Mouse (Mus musculus) Patski (cell line): ENCODE results near the gene Gal3st2b. TPM values are rescaled to one million over a fixed set of nuclear protein-coding genes. Genes with fewer than 3 reads are reported as not detected.
"Not testable (repeated sequence)": the region's sequence is repeated elsewhere in the genome, so short reads cannot be mapped to it uniquely, and the experiment has no call there.

Source experiments
- ATAC-seq: fragments of 100-300 bp; one replicate; pipeline ENCODE4 v1.8.0; 2021
- CTCF ChIA-PET: fragments of 350-600 bp; sonication (Branson Sonifier 250); formaldehyde crosslinking; loops from one replicate; lab custom pipeline; 2022; ENCODE audit warnings: inconsistent platforms; lab: Charles Lee
- POLR2A ChIA-PET: fragments of 350-600 bp; sonication (Branson Sonifier 250); formaldehyde crosslinking; loops from one replicate; lab custom pipeline; 2022; ENCODE audit warnings: antibody characterized with exemption, inconsistent platforms; lab: Charles Lee
- DNase-seq: peaks from one replicate; pipeline ENCODE4 v3.0.0-alpha.2; 2011; ENCODE audit warnings: low read depth, low spot score
- H3K27me3 ChIP-seq: fragments of 371-371 bp; one replicate; pipeline ENCODE4 v1.5.1; 2021
- CTCF ChIP-seq: fragments of 100-300 bp; IDR thresholded peaks from one replicate; pipeline ENCODE4 v1.5.1; 2021
- in situ Hi-C: fragments of 300-500 bp; cut with MboI; formaldehyde crosslinking; loops from 3 replicates; pipeline ENCODE4 v1.11.1; 2018; ENCODE audit warnings: low pct_unique_long_range_greater_than_20kb, mixed read lengths
- polyA plus RNA-seq: library from polyadenylated mRNA; unstranded; gene quantifications from one replicate; pipeline ENCODE4 v1.2.3, GENCODE M21; 2021

The Gal3st2b gene
- polyA plus RNA-seq, 1 experiment from 2014 or later: 0.28 TPM

DNA sequence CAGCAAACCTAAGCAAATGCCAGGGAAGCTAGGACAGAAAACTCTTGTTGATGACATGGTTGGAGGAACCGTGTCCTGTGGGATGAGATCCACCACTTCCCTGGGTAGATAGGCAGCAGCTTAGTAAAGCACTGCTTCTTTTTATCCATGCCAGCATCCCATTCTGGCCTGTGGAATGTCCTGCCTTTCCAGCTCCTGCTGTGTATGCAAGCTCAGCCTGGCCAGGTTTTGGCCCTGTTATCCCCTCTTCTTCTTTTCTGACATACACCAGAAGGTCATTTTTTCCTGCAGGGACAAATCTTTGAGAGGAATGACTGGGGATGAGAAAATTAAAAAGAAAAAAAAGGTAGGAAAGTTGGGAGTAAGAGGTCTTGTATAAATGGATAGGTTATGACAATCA is 17.3 kb downstream of the Gal3st2b start:
- ATAC-seq, DNase-seq, POLR2A ChIA-PET, H3K27me3 ChIP-seq, in situ Hi-C loops, CTCF ChIA-PET: not testable (repeated sequence)

DNA sequence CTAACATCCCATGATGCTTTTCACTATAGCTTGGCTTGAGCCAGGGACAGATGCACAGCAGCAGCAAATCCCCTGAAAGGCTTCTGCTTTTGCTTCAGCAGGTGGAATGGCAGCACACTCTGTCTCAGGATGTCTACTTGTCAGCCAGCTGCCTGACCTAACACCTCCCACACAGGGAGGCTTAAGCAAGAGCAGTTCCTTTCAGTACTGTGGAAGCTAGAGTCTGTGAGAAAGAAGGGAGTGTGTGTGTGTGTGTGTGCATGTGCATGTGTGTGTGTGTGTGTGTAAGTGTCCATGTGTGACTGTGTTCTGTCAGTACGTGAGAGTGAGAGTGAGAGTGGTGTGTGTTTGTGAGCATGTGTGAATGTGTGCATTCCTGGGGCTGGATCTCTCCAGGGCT is 19.7 kb downstream of the Gal3st2b start:
- POLR2A ChIA-PET, H3K27me3 ChIP-seq, DNase-seq, CTCF ChIA-PET, in situ Hi-C loops, ATAC-seq: not testable (repeated sequence)

DNA sequence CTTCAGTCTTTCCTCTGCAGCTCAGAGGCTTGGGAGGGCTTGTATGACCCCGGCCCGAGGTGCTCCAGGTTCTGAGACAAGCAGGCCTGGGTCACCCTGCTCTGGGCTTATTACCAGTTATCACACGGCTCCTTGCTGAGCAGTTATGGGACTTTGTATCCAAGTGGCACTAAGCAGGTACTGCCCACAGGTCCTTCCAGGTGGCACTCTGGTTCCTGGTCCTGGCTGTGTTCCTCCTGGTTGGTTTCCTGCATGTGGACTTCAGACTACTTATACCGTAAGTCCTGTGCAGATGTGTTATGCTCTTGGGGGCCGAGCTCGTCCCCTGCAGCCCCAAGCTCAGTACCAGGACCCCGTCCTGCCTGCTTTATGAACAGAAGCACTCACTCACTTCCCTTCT is 20.3 kb downstream of the Gal3st2b start:
- CTCF ChIA-PET, POLR2A ChIA-PET, DNase-seq, H3K27me3 ChIP-seq, in situ Hi-C loops, ATAC-seq: not testable (repeated sequence)

DNA sequence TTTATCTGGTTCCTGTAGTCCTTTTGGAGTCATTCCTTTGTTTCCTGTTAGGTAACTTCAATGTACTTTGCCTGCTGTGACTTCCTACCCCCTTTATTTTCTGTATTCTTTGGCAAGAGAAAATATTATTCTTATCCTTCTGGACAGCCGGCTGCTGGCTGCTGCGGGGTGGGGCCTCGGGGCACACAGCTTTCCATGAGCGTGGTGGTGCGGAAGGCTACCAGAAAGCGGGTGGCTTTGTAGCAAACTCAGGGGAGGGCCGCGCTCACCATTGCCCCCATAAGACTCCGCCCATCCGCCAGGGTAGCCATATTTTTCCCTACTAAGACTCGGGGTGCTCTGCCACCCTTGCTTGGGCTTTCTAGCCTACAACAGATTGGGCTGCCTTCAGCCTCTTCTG is 31.0 kb downstream of the Gal3st2b start:
- CTCF ChIA-PET, POLR2A ChIA-PET, DNase-seq, ATAC-seq, H3K27me3 ChIP-seq, in situ Hi-C loops: not testable (repeated sequence)

DNA sequence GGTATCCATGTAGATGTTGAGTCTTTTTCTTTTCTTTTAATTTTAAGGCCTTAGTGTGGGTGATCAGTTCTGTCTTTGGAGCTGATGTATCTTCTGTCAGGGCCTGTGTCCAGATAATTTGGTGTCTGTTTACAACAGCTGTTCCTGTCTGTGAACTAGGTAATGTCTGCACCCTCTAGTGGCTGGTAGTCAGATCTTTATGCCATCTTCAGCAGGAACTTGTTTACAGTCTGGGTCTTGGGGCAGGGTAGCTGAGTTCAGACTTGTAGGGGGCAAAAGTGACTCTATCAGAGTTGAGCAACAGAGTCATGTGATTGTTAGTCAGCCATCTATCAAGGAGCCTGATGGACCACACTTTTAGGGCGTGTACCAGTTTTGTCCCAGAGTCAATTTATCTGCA is 48.4 kb downstream of the Gal3st2b start:
- in situ Hi-C loops, CTCF ChIA-PET, ATAC-seq: not testable (repeated sequence)

DNA sequence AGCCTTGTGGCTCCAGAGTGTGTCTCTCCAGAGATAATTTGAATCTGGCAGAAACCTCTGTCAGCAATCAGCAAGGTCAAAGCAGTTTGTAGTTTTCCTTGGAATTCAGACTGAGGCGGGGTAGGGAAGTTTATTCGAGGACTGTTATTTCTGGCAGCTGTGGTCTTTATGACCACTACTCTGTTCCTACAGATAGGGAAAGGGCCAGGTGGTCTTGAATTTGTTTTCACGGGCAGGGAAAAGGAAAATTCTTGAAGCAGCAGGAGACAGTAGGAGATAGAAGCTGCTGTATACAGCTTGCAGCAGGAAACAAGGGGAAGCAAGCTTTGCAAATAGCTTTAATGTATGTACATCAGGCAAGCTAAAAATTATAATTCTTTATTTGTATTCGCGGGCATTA is 52.3 kb downstream of the Gal3st2b start:
- CTCF ChIA-PET, POLR2A ChIA-PET, DNase-seq, H3K27me3 ChIP-seq, in situ Hi-C loops, ATAC-seq: not testable (repeated sequence)

More for the DNA sequence above, 48.4 kb downstream of the Gal3st2b start:
- POLR2A ChIA-PET, DNase-seq, H3K27me3 ChIP-seq: not testable (repeated sequence)

DNA sequence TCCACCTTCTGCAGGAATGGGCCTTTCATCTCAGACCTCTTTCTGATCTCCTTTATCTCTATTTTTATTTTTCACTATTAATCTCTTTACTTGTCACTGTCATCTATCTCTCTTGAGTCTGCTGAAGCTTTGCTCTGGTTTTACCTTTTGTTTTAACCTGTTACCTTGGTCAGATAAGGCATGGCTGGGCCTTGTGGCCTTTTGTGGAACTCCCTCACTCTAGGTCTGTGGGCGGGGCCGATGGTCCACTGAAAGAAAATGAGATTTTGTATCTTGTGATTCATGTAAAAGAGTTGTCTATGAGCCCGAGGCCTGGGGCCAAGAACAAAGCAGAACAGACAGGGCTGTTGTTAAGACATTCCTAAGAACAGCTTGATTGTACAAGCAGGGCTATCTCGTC is 52.7 kb downstream of the Gal3st2b start:
- CTCF ChIA-PET, DNase-seq, ATAC-seq, in situ Hi-C loops, POLR2A ChIA-PET, H3K27me3 ChIP-seq: not testable (repeated sequence)

DNA sequence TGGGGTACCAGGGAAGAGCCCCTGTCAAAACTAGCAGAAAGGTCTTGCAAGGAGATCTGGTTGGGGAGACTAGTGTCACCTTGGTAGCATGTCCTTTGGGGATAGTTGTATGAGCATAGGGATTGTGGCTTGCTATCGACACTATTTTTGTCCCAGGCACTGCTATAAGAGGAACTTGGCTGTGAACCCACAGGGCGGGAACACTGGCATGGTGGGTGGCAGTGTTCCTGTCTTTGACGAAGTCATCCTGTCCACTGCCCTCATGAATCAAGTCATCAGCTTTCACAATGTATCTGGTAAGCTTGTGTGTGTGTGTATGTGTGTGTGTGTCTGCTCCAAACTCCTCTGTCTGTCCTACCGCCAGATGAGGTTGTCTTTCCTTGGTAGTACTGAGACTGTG is 57.7 kb downstream of the Gal3st2b start:
- in situ Hi-C loops, CTCF ChIA-PET, POLR2A ChIA-PET, DNase-seq, ATAC-seq, H3K27me3 ChIP-seq: not testable (repeated sequence)

DNA sequence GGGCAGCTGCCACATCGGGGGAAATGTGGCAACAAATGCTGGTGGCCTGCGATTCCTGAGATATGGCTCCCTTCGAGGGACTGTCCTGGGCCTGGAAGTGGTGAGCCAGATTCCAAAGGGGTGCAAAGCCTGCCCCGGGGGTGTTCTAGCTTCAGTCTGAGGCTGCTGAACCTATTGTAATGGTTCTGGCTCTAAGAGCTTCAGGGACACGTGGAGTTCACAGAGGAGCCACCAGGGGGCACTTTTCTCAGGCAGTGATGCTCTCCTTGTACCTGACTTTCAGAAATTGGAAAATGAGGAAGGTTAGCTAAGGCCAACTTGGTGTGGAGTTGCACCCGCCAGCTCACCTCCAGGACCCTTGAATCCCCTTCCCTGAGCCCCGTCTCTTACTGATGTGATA is 60.2 kb downstream of the Gal3st2b start:
- H3K27me3 ChIP-seq, CTCF ChIA-PET, in situ Hi-C loops, DNase-seq, POLR2A ChIA-PET: not testable (repeated sequence)
- peak; percentile 58 for ATAC-seq

DNA sequence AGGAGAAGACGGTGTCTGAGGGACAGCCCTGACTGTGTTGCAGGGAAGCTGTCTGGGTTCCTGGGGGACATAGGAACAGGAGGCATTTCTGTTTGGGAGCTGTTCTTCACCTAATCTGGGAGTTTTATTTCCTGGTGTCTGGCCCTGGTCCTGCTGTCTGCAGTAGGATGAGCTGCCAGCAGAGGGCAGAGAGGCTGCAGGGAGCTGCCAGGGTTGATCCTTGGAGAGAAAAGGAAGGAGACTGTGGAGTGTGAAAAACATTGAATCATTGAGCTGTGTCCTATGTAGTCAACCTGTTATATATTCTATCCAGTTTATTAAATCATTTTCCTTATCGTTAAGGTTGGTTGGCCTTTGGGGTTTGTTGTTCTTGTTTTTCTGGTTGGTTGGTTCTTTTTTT is 62.8 kb downstream of the Gal3st2b start:
- CTCF ChIA-PET, in situ Hi-C loops, DNase-seq, POLR2A ChIA-PET, H3K27me3 ChIP-seq: not testable (repeated sequence)
- ATAC-seq: peak; percentile 93

DNA sequence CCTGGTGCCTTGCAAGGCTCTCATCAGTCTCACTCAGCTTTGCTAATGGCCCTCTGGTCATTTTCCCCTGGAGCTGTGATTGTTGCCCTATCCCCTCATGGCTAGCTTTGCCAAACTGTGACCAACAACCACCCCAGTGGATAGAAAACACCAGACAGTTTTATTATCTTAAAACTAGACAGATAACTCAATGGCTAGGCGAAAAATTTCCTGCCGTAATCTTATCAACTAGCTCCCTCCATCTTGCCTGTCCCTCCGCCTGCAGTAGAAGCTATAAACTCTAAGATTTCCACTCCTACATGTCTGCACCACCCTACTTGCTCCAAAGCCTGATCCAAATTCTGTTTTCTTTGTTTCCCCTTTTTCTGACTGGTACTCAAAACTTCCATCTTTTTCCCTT is 68.1 kb downstream of the Gal3st2b start:
- POLR2A ChIA-PET: no interaction called here
- no peak for ATAC-seq

DNA sequence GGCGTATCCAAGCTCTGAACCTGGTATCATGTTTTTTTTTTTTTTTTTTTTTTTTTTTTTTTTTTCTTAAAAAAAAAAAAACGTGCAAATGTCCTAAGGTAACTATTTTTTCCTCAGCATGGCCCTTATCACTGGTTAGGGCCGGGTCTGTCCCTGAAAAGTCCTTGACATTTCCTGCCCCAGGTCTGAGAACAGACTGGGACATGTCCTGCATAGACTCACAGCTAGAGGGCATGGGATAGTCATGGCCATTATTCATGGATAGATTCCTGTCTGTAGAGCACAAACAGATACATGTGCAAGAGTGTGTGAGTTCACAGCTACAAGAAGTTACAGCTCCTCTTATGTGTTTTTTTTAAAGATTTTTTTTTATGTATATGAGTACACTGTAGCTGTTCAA is 70.7 kb downstream of the Gal3st2b start:
- in situ Hi-C loops: loop anchor here (5.0 kb wide), 1 partner anchor 89 kb away; no protein-coding TSS in a partner anchor
- no peak for ATAC-seq
- no peak for DNase-seq
- POLR2A ChIA-PET: no interaction called here
- TF ChIP-seq CTCF: no peak
- CTCF ChIA-PET: interaction anchor here (1.0 kb wide), 1 partner anchor 90 kb away, joined by 4 read pairs; no protein-coding TSS in a partner anchor
- no peaks in the 10 kb centered on the region for H3K27me3 ChIP-seq

More for the DNA sequence above, 68.1 kb downstream of the Gal3st2b start:
- no peaks in the 10 kb centered on the region for H3K27me3 ChIP-seq
- in situ Hi-C loops: loop anchor here (5.0 kb wide), 1 partner anchor 91 kb away; no protein-coding TSS in a partner anchor
- TF ChIP-seq CTCF: no peak
- no peak for DNase-seq
- CTCF ChIA-PET: no interaction called here

DNA sequence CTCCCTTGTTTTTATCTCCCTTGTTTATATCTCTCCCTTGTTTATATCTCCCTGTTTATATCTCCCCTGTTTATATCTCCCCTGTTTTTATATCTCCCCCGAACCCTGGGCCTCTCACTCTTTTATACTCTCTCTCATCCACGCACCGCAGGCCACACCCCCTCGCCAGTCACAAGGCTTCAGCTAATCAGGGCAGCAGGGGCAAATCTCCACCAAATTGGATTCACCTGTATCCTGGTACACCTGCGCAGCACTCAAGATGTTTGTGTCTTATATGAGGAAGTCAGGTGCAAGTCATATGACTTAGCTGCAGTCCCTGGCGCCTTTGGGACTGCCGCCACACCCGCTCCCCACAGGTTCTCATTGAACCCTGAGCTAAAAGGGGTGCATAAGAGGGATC is 72.1 kb downstream of the Gal3st2b start, which contains the start of gene Gal3st2c:
Gene Gal3st2c, plus strand, starts transcription at position 301 of the 400 bp plus-strand sequence.
- in situ Hi-C loops, ATAC-seq, CTCF ChIA-PET, DNase-seq, H3K27me3 ChIP-seq, POLR2A ChIA-PET: not testable (repeated sequence)

DNA sequence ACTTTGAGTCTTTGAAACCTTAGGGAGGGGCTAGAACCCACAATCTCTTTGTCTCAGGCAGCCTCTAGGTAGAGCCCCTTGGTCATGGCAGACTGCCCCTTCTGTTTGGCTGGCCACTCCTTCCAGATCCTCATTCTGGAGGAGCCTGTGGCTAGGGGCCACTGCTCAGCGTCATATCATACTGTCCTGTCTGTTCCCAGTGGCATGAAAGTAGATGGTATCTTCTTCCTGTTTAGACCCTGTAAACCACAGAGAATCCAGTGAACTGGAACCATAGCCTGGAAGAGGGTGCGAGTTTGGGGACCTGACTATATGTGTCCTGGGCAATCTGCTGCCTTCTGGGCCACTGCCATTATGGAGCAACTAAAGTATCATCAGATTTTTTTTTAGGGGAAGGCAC is 73.0 kb downstream of the Gal3st2b start:
- CTCF ChIA-PET, POLR2A ChIA-PET, in situ Hi-C loops, DNase-seq, H3K27me3 ChIP-seq, ATAC-seq: not testable (repeated sequence)

DNA sequence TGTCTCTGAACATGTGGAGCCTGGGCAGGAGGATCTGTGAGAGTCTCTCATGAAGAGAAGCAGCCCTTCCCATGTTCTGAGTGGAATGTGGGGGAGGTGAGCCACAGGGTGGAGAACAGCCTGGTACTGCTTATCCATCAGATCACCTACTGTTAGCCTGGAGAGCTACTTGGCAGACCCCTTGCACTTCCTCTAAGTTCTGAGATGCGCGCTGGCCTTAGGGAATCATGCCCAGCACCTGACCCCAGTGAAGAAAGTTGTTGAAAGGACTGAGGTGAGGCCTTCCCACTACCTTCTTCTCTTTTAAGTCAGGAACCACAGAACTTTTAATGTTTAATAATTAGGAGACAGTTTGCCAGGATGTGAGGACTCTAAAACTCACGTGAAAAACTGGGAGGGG is 73.4 kb downstream of the Gal3st2b start:
- CTCF ChIA-PET, POLR2A ChIA-PET, in situ Hi-C loops, H3K27me3 ChIP-seq, ATAC-seq, DNase-seq: not testable (repeated sequence)
